In the genomic region with DNA sequence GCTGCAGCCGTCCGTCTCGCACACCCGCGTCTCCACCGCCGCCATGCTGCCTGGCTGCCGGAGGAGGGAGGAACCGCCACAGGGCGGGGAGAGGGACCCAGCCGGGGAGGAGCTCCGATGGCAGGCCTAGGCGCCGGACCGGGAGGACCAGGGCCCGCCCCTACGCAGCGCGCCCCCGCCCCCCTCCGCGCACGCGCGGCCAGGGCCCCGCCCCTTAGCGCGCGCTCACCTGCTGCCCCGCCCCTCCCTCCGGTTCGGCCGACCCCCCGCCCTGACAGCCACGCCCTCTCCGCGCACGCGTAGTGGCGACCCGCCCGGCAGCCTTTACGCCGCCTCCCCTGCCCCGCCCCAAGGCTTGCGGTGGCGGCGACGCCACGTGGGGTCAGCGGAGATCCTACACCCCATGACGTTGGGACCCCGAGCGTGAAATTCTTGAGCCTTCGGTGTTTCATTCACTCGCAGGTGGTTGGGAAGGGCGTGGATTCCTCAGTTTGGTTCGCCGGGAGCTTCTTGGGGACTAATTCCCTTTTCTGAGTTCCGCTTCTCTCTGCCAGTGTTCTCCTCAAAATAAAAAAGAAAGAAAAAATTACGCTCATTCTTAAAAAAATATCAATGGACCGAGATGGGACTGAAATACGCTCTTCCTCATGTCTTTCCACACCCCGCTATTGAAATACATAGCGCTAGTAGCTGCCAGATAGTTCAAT, we compare ENCODE assay signal across 7 mouse cellular contexts. TPM values are rescaled to one million over a fixed set of nuclear protein-coding genes. Genes with fewer than 3 reads are reported as not detected.
DNase-seq lines count a peak whose midpoint lies in the region; ATAC-seq lines count a peak whose summit lies in the region.

Gene Metap1, minus strand, starts transcription at position 189 of the 707 bp plus-strand sequence.

- peak; percentile 98 for ATAC-seq in embryonic facial prominence, embryonic 11.5 days (replicated peaks; ENCODE audit: insufficient number of reproducible peaks, low FRiP score, low TSS enrichment, low read depth)
- peak; percentile 98 for ATAC-seq in limb, embryonic 11.5 days (ENCODE audit: insufficient number of reproducible peaks, low FRiP score, low TSS enrichment, low read depth)
- peak; percentile 99 for ATAC-seq in midbrain, embryonic 14.5 days (ENCODE audit: low FRiP score, low TSS enrichment)

- no peaks in the 10 kb centered on the region; the same call in 1 of the 2 replicates for H3K9me3 ChIP-seq in embryonic facial prominence, embryonic 11.5 days (replicated peaks; ENCODE audit: control insufficient read depth, low read length)
- H3K9me3 ChIP-seq in limb, embryonic 11.5 days (ENCODE audit: control insufficient read depth, low read length): no peaks in the 10 kb centered on the region
- no peaks in the 10 kb centered on the region for H3K9me3 ChIP-seq in midbrain, embryonic 14.5 days (ENCODE audit: control insufficient read depth, low read length)

- under 1% methylated on average over 55 of the region's 65 CpGs for WGBS in embryonic facial prominence, embryonic 11.5 days
- WGBS in limb, embryonic 11.5 days: under 1% methylated on average over 39 of the region's 65 CpGs
- WGBS in midbrain, embryonic 14.5 days: under 1% methylated on average over 59 of the region's 65 CpGs

- peak within 1 kb of the TSS; percentile 88 for H3K9ac ChIP-seq in embryonic facial prominence, embryonic 11.5 days (replicated peaks; ENCODE audit: low read length)
- H3K9ac ChIP-seq in limb, embryonic 11.5 days (ENCODE audit: low read length): peak within 1 kb of the TSS; percentile 77
- peak within 1 kb of the TSS; percentile 78 for H3K9ac ChIP-seq in midbrain, embryonic 14.5 days (replicated peaks; ENCODE audit: low read length)

- H3K27ac ChIP-seq in embryonic facial prominence, embryonic 11.5 days (replicated peaks; ENCODE audit: low read depth, low read length): peak within 1 kb of the TSS; percentile 62
- H3K27ac ChIP-seq in limb, embryonic 11.5 days (replicated peaks; ENCODE audit: low read depth, low read length): 0 out of 2 replicates have a peak within 1 kb of the TSS, but pooled peaks have one; percentile 47
- H3K27ac ChIP-seq in midbrain, embryonic 14.5 days (replicated peaks; ENCODE audit: low read depth, low read length): peak within 1 kb of the TSS; percentile 73

- peak; percentile 100 for DNase-seq in adrenal gland, postnatal 14 days
- peak; percentile 95 for DNase-seq in embryonic facial prominence, embryonic 11.5 days (ENCODE audit: low spot score)
- DNase-seq in heart, adult 11 months: peak; percentile 100
- DNase-seq in kidney, adult 18-20 months: peak; percentile 94
- DNase-seq in limb, embryonic 11.5 days (ENCODE audit: low spot score): peak; percentile 98
- DNase-seq in midbrain, embryonic 14.5 days: peak; percentile 97
- DNase-seq in spleen, adult 18-20 months: peak; percentile 97 to 98

- H3K27me3 ChIP-seq in embryonic facial prominence, embryonic 11.5 days (ENCODE audit: control insufficient read depth, insufficient read depth, low read length): no peaks in the 10 kb centered on the region
- no peaks in the 10 kb centered on the region for H3K27me3 ChIP-seq in limb, embryonic 11.5 days (ENCODE audit: control insufficient read depth, insufficient read depth, low read length)
- no peaks in the 10 kb centered on the region for H3K27me3 ChIP-seq in midbrain, embryonic 14.5 days (ENCODE audit: control insufficient read depth, insufficient read depth, low read length)

- H3K4me1 ChIP-seq in embryonic facial prominence, embryonic 11.5 days (ENCODE audit: control insufficient read depth, insufficient read depth, low read length): no peaks in the 10 kb centered on the region
- H3K4me1 ChIP-seq in limb, embryonic 11.5 days (ENCODE audit: control insufficient read depth, insufficient read depth, low read length): no peaks in the 10 kb centered on the region
- H3K4me1 ChIP-seq in midbrain, embryonic 14.5 days (ENCODE audit: control insufficient read depth, insufficient read depth, low read length): peaks cover 8% of the 10 kb centered on the region

- H3K4me2 ChIP-seq in embryonic facial prominence, embryonic 11.5 days (ENCODE audit: low read depth, low read length): peak within 1 kb of the TSS; percentile 72
- H3K4me2 ChIP-seq in limb, embryonic 11.5 days (ENCODE audit: low read depth, severe bottlenecking): peak within 1 kb of the TSS; percentile 81
- H3K4me2 ChIP-seq in midbrain, embryonic 14.5 days (ENCODE audit: low read length): peak within 1 kb of the TSS; percentile 72

- peak within 1 kb of the TSS; percentile 91 for H3K4me3 ChIP-seq in embryonic facial prominence, embryonic 11.5 days (ENCODE audit: low read depth, low read length)
- H3K4me3 ChIP-seq in limb, embryonic 11.5 days (ENCODE audit: low read depth, low read length): peak within 1 kb of the TSS; percentile 84
- H3K4me3 ChIP-seq in midbrain, embryonic 14.5 days (replicated peaks; ENCODE audit: low read depth, low read length): peak within 1 kb of the TSS; percentile 84

- peaks cover 2% of the 10 kb centered on the region; the same call in 1 of the 2 replicates for H3K36me3 ChIP-seq in embryonic facial prominence, embryonic 11.5 days (replicated peaks; ENCODE audit: control insufficient read depth, insufficient read depth, low read depth, low read length)
- H3K36me3 ChIP-seq in limb, embryonic 11.5 days (ENCODE audit: control insufficient read depth, insufficient read depth, low read length): peaks cover 10% of the 10 kb centered on the region; the same call in 1 of the 2 replicates
- 0 out of 2 replicates have a peak, but pooled peaks cover 3% of the 10 kb centered on the region for H3K36me3 ChIP-seq in midbrain, embryonic 14.5 days (ENCODE audit: control insufficient read depth, insufficient read depth, low read length)

RNA-seq across cellular contexts. Expression of gene Metap1, which starts in this region (rescaled TPM):
- total RNA-seq in adrenal gland, postnatal 14 days (2021): 50.5 and 54.4 TPM in 2 replicates
- polyA plus RNA-seq in embryonic facial prominence, embryonic 11.5 days (2014; fragmentation: Nextera tagmentation; extraction: Ambion mirVana): 54.2 and 58.3 TPM in 2 replicates
- 52.4 and 55.3 TPM in 2 replicates for polyA plus RNA-seq in limb, embryonic 11.5 days (2014; fragmentation: Nextera tagmentation; extraction: Ambion mirVana)
- polyA plus RNA-seq in midbrain, embryonic 14.5 days (2014; fragmentation: Nextera tagmentation; extraction: Ambion mirVana): 48.2 and 60.3 TPM in 2 replicates

Comparison
In these comparisons a context has a peak if more than half of its experiments do, and no peak if none do; other contexts are left out.
1. Peak in every context shown above with its lines: DNase-seq, ATAC-seq, H3K4me3 ChIP-seq and H3K27ac ChIP-seq.